Mouse (Mus musculus): Measurements from ENCODE around the gene Fam118b. TPM values are rescaled to one million over a fixed set of nuclear protein-coding genes. Genes with fewer than 3 reads are reported as not detected.

Fam118b gene
- total RNA-seq (2014; fragmentation: Nextera tagmentation) (24.8 and 30.9 TPM in 2 replicates), total RNA-seq (2017) (10.6 and 14.3 TPM in 2 replicates)

DNA sequence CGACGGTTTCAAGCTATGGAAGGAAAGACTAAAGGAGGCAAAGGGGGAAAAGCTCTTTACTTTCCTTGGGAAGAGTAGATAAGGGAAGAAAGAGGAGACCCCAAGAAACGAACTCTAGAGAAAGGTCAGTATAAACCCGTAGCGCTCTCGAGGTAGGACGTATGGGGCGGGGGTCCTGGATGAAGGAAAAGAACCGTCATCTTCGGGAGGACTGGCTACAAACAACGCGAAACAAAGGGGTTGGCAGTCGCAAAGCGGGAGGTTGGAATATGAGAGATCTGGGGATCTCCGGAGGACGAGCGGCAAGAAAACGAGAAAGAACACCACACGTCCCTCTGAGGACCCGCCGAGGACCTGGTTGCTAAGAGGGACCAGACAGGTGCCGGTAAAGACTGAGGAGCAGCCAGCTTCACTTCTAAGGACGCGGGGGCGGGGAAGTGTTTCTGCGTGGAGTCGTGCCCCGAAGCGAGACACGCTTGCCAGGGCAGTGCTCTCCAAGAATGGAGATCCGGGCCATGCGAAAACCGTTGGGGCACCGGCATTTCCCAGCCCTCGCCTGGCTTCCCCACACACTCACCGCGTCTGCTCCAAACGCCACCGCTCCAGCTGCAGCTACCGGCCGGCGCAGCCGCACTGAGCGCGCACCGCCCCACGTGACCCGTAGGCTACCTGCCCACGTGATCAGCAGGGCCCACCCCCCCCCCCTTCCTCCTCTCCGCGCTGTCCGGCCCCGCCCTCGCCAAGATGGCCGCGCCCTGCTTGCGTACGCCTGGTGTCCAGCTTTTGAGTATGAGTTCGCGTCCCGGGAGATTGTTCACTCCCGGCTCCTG, at the start of gene Fam118b, which contains the start of gene Rpusd4:
Gene Fam118b, minus strand, starts transcription at position 660 of the 830 bp plus-strand sequence.
Gene Rpusd4, plus strand, starts transcription at position 720 of the 830 bp plus-strand sequence.
- peak; percentile 80 for ATAC-seq (replicated peaks; ENCODE audit: poor library complexity, severe bottlenecking)

DNA sequence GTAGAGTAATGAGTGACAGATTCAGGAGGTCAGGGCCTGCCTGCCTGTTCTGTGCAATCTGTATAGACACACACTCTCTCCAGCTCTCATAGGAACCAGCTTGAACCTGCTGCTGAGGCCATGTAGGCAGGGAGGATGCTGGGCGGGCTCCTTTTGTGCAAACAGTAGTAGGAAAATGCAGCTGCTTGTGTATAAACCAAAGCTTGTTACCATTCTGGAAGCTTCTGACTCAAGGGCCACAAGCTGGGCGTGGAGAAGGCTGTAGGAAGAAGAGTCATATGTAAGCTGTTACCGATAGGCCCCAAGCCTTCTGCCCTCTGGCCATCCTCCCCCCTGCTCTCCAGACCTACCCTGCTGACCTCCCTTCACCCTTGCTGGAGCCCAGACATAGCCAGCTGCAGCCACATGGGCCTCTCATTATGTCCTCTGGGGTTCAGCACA, 49.2 kb upstream of the Fam118b start:
- no peak for ATAC-seq (replicated peaks; ENCODE audit: poor library complexity, severe bottlenecking)

DNA sequence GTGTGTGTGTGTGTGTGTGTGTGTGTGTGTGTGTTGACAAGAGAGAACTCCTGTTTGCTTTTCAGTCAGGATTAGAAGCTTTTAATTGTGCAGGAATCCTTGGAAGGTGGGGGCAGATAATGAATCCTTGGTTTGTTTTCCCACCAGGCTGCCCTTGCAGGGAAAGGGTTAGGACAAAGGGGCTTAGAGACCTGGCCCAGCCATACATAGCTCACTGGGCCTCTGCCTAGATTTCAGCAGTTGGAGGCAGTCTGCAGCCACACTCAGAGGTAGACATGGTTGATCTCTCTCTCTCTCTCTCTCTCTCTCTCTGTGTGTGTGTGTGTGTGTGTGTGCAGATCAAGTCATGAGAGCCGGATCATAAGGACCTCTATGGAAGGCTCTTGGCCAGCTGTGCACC, 46.6 kb upstream of the Fam118b start:
- no peak for ATAC-seq (replicated peaks; ENCODE audit: poor library complexity, severe bottlenecking)

DNA sequence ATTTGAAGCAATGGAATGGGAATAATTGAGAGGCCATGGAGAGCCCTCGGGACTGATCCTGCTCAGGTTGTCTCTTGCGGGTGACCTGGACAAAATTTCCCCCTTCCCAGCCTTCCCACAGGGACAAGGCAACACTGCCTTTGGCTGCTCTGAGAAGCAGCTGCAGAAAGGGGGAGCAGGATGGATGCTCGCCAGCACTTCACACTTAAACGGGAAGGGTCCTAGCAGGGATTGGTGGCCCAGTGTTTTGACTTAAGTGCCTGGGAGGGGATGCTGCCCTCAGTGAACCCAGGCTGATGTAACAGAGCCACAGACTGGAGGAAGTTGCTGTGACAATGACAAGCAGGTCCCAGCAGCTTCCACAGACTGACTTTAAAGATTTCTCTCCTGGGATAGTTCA, 46.0 kb upstream of the Fam118b start:
- ATAC-seq (replicated peaks; ENCODE audit: poor library complexity, severe bottlenecking) = no peak

DNA sequence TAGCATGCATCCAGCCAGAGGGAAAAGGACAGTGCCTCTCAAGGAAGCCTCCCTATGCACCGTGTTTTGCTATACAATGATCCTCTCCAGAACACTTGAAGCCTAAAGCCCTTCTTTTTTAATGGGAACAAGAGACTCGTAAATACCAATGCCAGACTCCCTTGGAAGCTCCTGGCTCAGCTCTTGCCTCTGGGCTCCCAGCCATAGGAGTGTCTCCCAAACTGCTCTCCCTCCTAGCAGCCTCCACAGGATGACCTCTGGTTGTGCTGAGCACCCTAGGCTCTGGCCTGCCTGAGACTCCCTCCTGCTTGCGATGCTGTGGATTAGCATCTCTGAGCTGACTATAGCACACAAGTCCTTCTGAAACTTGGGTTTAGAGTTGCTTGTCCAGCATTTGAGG, 44.9 kb upstream of the Fam118b start:
- no peak for ATAC-seq (replicated peaks; ENCODE audit: poor library complexity, severe bottlenecking)

DNA sequence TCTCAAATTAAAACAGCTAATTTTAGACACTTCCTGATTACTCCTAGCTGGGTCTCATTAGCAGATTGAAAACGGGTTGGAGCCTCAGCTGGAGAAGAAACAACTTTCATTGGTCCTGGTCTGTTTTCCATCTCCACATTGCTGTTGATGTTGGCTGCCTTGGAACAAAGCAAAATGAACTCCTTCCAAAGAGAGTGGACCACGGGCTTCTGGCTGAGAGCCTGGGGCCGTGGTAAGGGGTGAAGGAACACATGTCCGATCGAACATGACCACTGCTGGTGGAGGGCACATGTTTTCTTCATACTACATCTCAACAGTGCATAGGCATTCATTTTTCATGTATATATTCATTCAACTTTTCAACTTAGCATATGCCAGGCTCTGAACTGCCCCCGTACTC, 42.8 kb upstream of the Fam118b start:
- ATAC-seq (replicated peaks; ENCODE audit: poor library complexity, severe bottlenecking) = no peak

DNA sequence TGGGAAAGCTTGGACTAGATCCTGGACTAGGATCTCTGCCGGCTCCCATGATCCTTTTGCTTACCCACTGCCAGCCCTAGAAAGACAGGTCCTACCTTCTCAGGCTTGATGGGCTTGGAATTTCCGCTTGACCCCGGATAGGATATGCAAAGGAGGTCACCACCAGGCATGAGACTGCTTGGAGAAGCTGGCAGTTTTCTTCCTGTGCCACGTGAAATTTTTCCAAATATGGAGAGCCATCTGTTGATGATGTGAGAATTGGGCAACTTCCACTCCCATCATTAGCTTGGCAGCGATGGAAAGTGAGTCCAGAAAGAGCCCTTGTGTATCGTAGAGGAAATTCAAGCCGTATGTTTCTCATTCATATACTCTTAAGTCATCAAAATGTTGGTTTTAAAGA, 39.9 kb upstream of the Fam118b start:
- ATAC-seq (replicated peaks; ENCODE audit: poor library complexity, severe bottlenecking) = no peak

DNA sequence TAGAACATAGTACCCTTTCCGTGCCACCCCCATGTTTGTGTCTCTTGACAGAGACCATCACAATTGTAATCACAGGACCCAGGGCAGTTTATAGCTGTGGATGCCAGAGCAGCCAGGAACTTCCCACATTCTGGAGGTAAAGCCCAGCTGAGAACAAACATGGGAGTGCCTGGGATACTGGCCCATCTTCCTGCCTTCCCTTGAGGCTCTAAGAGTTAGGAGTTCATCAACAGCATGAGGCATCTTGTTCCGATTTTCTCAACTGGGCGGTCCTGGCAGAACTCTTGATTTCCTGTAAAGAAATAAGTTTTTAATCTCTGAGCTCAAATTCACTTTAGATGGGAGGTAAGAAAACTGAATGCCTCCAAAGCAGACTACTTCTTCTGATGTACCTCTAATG, 34.6 kb upstream of the Fam118b start:
- no peak for ATAC-seq (replicated peaks; ENCODE audit: poor library complexity, severe bottlenecking)

DNA sequence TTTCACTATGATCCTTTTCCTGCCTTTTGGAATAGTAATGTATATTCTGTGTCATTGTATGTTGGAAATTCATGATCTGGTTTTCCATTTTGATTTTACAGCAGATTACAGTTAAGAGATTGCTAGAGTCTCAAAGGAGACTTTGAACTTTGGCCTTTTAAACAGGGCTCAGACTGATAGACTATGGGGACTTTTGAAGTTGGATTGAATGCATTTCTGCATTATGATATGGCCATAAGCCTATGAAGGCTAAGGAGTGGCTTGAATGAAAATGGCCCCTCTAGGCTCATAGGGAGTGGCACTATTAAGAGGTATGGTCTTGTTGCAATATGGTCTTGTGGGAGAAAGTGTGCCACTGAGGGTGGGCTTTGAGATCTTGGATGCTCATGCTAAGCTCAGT, 30.2 kb upstream of the Fam118b start:
- ATAC-seq (replicated peaks; ENCODE audit: poor library complexity, severe bottlenecking) = no peak

DNA sequence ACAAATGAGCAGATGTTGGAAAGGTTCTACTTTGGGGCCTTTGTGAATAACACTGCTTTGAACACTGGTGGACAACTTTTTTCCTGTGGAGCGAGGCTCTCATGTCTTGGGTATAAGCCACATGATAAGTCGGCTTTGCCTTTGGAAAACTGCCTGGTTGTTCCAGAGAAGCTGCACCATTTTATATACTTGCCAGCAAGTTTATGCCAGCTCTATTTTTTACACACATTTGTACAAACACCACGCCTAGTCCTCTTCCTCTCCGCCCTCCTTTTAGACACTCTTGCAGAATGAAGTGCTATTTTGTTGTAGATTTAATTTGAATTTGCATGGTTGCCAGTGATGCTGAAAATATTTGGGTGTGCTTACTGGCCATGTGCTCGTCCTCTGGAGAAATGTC, 25.9 kb upstream of the Fam118b start:
- no peak for ATAC-seq (replicated peaks; ENCODE audit: poor library complexity, severe bottlenecking)

DNA sequence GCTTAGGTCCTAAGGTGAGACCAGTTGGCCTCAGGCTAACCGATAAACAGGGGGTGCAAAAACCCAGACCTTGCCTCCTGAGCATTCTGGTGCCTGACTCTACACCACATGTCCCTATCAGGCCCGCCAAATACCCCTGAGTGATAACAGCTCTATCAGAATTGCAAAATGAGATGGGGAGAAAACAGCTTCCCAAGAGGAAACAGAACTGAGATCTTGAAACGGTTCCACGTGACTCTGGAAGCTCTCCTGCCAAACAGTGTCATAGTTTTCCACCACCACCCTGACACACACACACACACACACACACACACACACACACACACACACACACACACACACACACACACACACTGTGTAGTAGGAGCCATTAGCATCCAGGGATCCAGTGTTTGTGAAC, 23.3 kb upstream of the Fam118b start:
- no peak for ATAC-seq (replicated peaks; ENCODE audit: poor library complexity, severe bottlenecking)

DNA sequence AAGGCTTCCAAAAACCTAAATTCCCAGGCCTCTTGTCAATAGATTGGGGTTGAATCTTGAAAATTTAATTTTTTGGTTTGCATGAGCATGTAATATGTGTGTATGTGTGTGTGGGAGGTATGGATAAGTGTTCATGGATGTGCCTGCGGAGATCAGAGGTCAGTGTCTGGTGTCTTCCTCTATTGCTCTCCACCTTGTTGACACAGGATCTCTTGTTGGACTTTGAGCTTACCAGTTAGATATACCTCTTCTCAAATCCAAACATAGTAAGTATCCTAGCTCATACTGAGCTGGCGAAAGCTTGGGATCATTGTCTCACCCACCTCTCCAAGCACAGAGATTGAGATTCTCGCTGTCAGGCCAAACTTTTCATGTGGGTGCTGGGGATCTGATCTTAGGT, 22.8 kb upstream of the Fam118b start:
- ATAC-seq (replicated peaks; ENCODE audit: poor library complexity, severe bottlenecking) = no peak

DNA sequence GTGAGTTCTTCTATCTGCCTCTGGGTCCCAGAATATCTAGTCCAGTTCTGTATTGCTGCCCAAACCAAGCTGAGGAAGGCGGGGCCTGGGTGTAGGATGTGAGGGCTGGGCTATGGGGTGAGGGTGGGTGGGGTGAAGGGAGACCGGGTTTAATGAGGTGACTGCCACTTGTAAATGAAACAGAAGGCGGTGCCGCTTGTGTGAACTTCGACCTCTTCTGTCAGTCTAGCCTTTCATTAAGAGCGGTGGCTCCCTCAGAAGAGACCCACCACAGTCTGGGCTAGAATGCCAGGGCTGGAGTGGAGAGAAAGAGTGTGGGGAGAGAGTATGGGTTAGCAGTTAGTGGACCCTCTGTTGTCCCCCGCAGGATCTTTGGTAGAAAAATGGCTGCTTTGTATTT, 22.4 kb upstream of the Fam118b start:
- ATAC-seq (replicated peaks; ENCODE audit: poor library complexity, severe bottlenecking) = no peak

DNA sequence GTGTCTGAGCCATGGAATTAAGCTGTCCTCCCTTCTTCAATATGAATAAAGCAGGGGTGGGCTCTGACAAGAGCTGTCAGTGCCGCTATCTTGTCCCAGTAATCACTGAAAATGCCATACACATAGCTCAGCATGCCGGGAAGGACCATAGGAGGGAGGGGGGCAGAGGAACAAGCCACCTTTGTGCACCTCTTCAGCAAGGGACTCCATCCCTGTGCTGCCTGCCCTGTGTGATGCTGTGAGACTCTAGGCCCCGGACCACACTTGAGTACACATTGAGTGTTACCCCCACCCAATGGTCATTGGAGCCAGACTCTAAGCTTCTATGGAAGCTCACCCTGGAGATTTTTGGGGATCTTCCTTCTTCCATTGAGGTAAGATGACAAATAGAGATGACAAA, 18.7 kb upstream of the Fam118b start:
- no peak for ATAC-seq (replicated peaks; ENCODE audit: poor library complexity, severe bottlenecking)

DNA sequence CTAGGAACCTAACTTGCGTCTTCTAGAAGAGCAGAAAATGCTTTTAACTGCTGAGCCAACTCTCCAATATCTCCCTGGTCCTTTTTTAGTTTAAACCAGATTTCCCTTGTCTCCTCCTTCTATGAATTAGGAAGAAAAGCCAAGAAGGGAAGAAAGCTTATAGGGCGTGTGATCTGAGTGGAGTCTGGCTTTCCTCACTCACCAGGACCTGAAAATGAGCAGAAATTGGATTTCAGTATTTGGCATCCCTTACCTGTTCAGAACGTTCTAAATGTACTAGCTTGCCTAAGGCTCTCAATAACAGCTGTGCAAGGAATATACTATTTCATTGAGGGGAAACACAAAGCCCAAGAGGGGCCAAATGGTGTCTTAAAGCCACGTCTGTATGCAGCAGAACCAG, 16.7 kb upstream of the Fam118b start:
- ATAC-seq (replicated peaks; ENCODE audit: poor library complexity, severe bottlenecking) = no peak

DNA sequence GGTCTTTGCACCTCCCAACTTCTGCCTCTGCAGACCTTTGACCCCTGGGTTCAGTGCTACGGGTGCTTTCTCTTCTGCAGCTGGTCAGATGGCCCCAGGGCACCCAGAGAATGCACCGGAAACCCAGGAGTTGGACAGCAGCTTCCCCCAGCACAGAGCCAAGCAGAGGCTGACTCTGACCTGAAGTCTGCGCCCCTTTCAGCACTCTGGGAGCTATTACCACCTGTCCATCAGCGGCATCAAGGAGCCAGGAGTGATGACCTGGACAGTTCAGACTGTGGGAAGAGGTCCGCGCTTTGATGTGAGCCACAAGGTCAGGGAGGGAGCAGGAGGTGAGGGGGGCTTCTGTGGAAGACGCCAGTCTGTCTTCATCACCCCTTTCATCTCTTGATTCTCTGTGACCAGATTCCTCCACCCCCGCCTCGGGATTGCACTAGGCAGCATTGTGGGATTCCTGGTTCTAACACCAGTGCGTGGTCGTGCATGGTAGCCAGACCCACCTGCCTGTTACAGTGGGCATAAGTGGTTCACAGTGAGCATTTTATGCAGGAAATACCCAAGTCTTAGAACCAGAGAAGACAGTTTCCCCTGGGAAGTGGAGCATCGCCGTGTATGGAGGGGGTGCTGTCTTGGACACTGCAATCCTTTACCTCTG, 15.9 kb upstream of the Fam118b start:
- ATAC-seq (replicated peaks; ENCODE audit: poor library complexity, severe bottlenecking) = no peak

DNA sequence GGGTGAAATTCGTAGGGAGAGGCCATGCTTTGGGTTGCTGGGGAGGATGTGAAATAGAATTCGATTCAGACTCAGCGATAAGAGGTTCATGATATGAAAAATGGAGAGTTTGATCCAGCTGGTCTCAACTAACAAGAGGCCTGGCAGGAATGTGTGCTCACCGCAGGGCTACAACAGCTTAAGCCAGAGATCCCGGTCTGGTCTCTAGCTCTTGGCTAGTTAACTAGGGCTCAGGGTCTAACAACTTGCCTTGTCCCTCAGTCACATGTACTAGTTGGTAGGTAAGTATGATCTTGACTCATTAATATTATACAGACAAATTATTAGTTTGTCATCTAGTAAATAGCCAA, 15.2 kb upstream of the Fam118b start:
- no peak for ATAC-seq (replicated peaks; ENCODE audit: poor library complexity, severe bottlenecking)

DNA sequence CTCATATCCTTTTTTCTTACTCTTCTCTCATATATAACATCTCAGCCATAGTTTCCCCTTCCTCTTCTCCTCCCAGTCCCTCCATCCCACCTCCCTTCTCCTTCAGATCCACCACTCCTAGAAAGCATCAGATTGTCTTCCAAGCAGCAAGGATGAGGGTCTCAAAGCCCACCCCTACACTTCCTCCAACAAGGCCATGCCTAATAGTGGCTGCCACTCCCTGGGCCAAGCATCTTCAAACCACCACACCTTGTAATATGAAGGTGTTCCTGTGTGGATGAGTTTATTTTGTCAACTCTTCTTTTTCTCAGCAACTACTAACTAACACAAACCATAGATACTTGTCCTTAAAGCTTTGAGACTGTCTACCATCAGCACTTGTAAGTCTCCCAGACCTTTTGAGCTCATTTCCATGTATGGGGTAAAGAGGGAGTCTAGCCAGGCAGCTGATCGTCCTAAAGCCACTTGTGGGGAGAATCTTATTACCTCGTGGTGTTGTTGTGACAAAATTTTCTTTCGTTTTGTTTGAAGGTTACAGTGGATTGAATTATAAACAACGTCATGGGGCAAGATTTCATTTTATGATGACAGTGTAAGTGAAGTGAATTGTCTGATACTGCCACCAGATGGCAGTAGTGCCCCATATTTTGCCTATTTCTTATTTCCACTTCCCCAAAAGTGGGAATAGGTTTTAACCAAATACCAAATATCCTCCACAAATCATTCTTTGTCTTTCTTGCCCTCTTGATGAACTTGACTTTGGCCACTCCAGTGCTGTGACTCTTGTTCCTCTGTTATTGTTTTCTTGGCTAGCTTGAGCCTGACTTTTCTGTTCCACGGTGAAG, 14.6 kb upstream of the Fam118b start:
- ATAC-seq (replicated peaks; ENCODE audit: poor library complexity, severe bottlenecking) = peak; percentile 80

DNA sequence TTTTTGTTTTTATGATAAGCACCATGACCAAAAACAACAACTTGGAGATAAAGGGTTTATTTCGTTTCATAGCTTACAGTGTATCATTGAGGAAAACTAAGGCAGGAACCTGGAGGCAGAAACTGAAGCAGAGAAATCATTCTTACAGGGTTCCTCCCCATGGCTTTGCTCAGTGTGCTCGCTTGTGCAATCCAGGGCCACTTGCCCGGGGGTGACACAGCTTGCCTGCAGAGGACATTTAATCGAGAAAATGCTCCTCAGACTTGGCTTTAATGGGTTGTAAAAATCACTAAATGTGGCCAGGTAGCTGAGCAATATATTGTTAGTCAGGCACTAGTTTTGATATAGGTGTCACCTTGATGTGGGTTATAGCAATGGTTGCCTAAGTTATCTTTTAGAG, 10.8 kb upstream of the Fam118b start:
- no peak for ATAC-seq (replicated peaks; ENCODE audit: poor library complexity, severe bottlenecking)

DNA sequence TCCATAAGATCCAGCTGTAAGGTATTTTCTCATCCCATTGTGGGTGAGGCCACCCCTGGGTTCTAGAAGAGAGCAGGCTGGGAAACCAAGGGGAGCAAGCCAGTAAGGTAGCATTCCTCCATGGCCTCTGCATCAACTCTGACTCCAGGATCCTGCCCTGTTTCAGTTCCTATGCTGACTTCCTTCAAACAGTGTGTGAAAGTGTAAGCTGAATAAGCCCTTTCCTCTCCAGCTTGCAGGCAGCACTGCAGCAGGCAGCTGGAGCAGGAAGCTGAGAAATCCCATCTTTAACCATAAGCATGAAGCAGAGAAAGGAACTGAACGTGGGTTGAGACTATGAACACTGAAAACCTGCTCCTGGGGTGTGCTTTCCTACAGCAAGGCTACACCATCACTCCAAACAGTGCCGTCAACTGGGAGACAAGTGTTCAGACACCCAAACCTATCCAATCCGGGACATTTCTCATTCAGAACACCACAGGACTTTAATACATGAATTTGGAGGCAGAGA, 10.3 kb upstream of the Fam118b start:
- ATAC-seq (replicated peaks; ENCODE audit: poor library complexity, severe bottlenecking) = peak; percentile 71
